Mouse (Mus musculus) C2C12 (cell line): ENCODE results near the gene Slc39a11.

ENCODE experiments used
- CTCF ChIP-seq: IDR thresholded peaks from one replicate; pipeline ENCODE4 v1.5.1; 2011; ENCODE audit not compliant: control insufficient read depth, insufficient read depth, insufficient read length
- MAX ChIP-seq: IDR thresholded peaks from one replicate; pipeline ENCODE4 v1.6.1; 2011; ENCODE audit warnings: mild to moderate bottlenecking, control low read depth
- MYOG ChIP-seq: IDR thresholded peaks from one replicate; pipeline ENCODE4 v1.6.1; 2011; ENCODE audit not compliant: control insufficient read depth, insufficient read length; ENCODE audit errors: extremely low read depth

DNA sequence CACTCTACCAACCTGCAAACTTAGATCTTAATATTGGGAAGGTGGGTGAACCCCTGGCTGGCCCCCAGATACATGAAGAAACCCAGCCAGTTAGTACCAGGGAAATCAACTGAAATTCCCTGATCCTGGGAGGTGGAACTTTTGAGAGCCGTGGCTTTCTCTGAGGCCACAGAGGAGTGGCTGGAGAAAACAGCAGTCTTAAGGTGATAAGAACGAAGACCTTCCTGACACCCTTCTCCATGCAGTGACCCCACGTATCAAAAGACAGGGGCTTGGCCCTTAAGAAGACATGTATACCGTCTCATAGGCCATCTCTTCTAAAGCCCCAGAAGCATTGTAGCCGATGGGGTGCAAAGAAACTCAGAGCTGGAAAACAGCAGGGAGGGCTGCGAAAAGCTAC, 146.9 kb downstream of the Slc39a11 start:
- TF ChIP-seq MYOG, result no peak
- TF ChIP-seq CTCF, result no peak
- TF ChIP-seq MAX, result no peak
